Comparison of ENCODE assay signal across 17 mouse cellular contexts in genomic region chr5:144098640-144098929, GRCm38 (mm10). TPM values are rescaled to one million over a fixed set of nuclear protein-coding genes. Genes with fewer than 3 reads are reported as not detected.
DNase-seq lines count a peak whose midpoint lies in the region; ATAC-seq and TF ChIP-seq lines count a peak whose summit lies in the region.
"Had no signal": no experiment of that assay in that cellular context is flagged by ENCODE, and none has a peak within 500 bp of the region (broad histone marks: within the 10 kb centered on the region; RNA-seq: fewer than 3 reads in every experiment).

No protein-coding gene starts in this region.

- ATAC-seq in forebrain, embryonic 13.5 days = no peak
- ATAC-seq in forebrain, embryonic 15.5 days (replicated peaks) = no peak
- peak; percentile 42 for ATAC-seq in intestine, embryonic 15.5 days

- WGBS in forebrain, embryonic 13.5 days = 40% methylated on average over 8 of the region's 8 CpGs
- WGBS in forebrain, embryonic 15.5 days = 34% methylated on average over 8 of the region's 8 CpGs
- WGBS in intestine, embryonic 15.5 days = 26% methylated on average over 8 of the region's 8 CpGs

- intact Hi-C loops in left cerebral cortex, postnatal 25 days (cut with DNase I) = no loop called here

- no peak overlapping the region for H3K4me2 ChIP-seq in forebrain, embryonic 13.5 days
- H3K4me2 ChIP-seq in forebrain, embryonic 15.5 days (replicated peaks) = no peak overlapping the region
- peak overlapping the region; percentile 42 for H3K4me2 ChIP-seq in intestine, embryonic 15.5 days (replicated peaks)
- H3K4me2 ChIP-seq: embryonic facial prominence, embryonic 15.5 days; hindbrain, embryonic 13.5 days; limb, embryonic 15.5 days; midbrain, embryonic 11.5 days had no signal

- 0 out of 2 replicates have a peak overlapping the region, but pooled peaks have one; percentile 16 for H3K9ac ChIP-seq in forebrain, embryonic 13.5 days
- H3K9ac ChIP-seq in forebrain, embryonic 15.5 days (replicated peaks) = no peak overlapping the region
- H3K9ac ChIP-seq in ES-Bruce4 (ENCODE audit: low read depth, poor library complexity, severe bottlenecking) = no peak overlapping the region
- H3K9ac ChIP-seq in intestine, embryonic 15.5 days = no peak overlapping the region
- H3K9ac ChIP-seq: embryonic facial prominence, embryonic 15.5 days; hindbrain, embryonic 13.5 days; limb, embryonic 15.5 days had no signal

- no peak overlapping the region for H3K27ac ChIP-seq in forebrain, embryonic 13.5 days
- H3K27ac ChIP-seq in forebrain, embryonic 15.5 days (replicated peaks) = no peak overlapping the region
- H3K27ac ChIP-seq in ES-Bruce4 (ENCODE audit: insufficient read depth, low read length) = peak overlapping the region; percentile 64
- peak overlapping the region; percentile 64 for H3K27ac ChIP-seq in intestine, embryonic 15.5 days
- H3K27ac ChIP-seq: embryonic facial prominence, embryonic 15.5 days; forebrain, embryonic 10.5 days; hindbrain, embryonic 13.5 days; limb, embryonic 15.5 days had no signal

- H3K4me3 ChIP-seq in forebrain, embryonic 13.5 days = no peak overlapping the region
- H3K4me3 ChIP-seq in forebrain, embryonic 15.5 days = no peak overlapping the region
- peak overlapping the region; percentile 4 for H3K4me3 ChIP-seq in ES-Bruce4 (ENCODE audit: low read depth, low read length)
- no peak overlapping the region for H3K4me3 ChIP-seq in intestine, embryonic 15.5 days (replicated peaks)
- H3K4me3 ChIP-seq: embryonic facial prominence, embryonic 15.5 days; forebrain, embryonic 10.5 days; hindbrain, embryonic 13.5 days; limb, embryonic 15.5 days had no signal

- peaks cover 11% of the 10 kb centered on the region; the same call in 1 of the 2 replicates for H3K27me3 ChIP-seq in forebrain, embryonic 13.5 days
- peaks cover 8% of the 10 kb centered on the region; the same call in 1 of the 2 replicates for H3K27me3 ChIP-seq in forebrain, embryonic 15.5 days
- H3K27me3 ChIP-seq in ES-Bruce4 (ENCODE audit: control insufficient read depth, insufficient read depth, low read length, poor library complexity, severe bottlenecking) = no peaks in the 10 kb centered on the region
- H3K27me3 ChIP-seq in intestine, embryonic 15.5 days (replicated peaks) = no peaks in the 10 kb centered on the region

- no peak for TF ChIP-seq POLR2A in ES-Bruce4 (IDR thresholded peaks at IDR 0.05; ENCODE audit: insufficient read depth, low read length)

- no peaks in the 10 kb centered on the region for H3K36me3 ChIP-seq in forebrain, embryonic 13.5 days (ENCODE audit: poor library complexity, severe bottlenecking)
- no peaks in the 10 kb centered on the region for H3K36me3 ChIP-seq in forebrain, embryonic 15.5 days
- H3K36me3 ChIP-seq in ES-Bruce4 (ENCODE audit: control insufficient read depth, insufficient read depth, low read length, poor library complexity, severe bottlenecking) = no peaks in the 10 kb centered on the region
- no peaks in the 10 kb centered on the region for H3K36me3 ChIP-seq in intestine, embryonic 15.5 days
- H3K36me3 ChIP-seq: embryonic facial prominence, embryonic 15.5 days; hindbrain, embryonic 13.5 days; limb, embryonic 15.5 days had no signal

- H3K9me3 ChIP-seq in forebrain, embryonic 13.5 days (replicated peaks) = no peaks in the 10 kb centered on the region
- no peaks in the 10 kb centered on the region for H3K9me3 ChIP-seq in forebrain, embryonic 15.5 days
- H3K9me3 ChIP-seq in ES-Bruce4 (replicated peaks; ENCODE audit: control insufficient read depth, insufficient read depth, low read length, poor library complexity, severe bottlenecking) = no peaks in the 10 kb centered on the region
- H3K9me3 ChIP-seq in intestine, embryonic 15.5 days = no peaks in the 10 kb centered on the region
- H3K9me3 ChIP-seq: embryonic facial prominence, embryonic 15.5 days; forebrain, embryonic 10.5 days; hindbrain, embryonic 13.5 days; limb, embryonic 15.5 days had no signal

- no peak for TF ChIP-seq CTCF in ES-Bruce4 (IDR thresholded peaks at IDR 0.05; ENCODE audit: low read depth, low read length)

- peak; percentile 53 to 62 for DNase-seq in kidney, postnatal 36 days
- DNase-seq in right cerebral cortex, postnatal 14 days = no peak
- DNase-seq in adrenal gland, adult 2 months = no peak
- DNase-seq in left cerebral cortex, postnatal 25 days (ENCODE audit: low spot score in 2 of 2) = no peak
- DNase-seq: cerebellum, adult 8-10 months; gastrocnemius, postnatal 14 days; lung, postnatal 4 days; right cerebral cortex, postnatal 25 days had no signal

- no peak for TF ChIP-seq EP300 in ES-Bruce4 (IDR thresholded peaks at IDR 0.05; ENCODE audit: insufficient read depth, low read depth, low read length)

- peaks cover 25% of the 10 kb centered on the region for H3K4me1 ChIP-seq in forebrain, embryonic 13.5 days
- peaks cover 16% of the 10 kb centered on the region for H3K4me1 ChIP-seq in forebrain, embryonic 15.5 days
- peaks cover 8% of the 10 kb centered on the region for H3K4me1 ChIP-seq in ES-Bruce4 (ENCODE audit: control insufficient read depth, insufficient read depth, low read length)
- H3K4me1 ChIP-seq in intestine, embryonic 15.5 days (replicated peaks) = 0 out of 2 replicates have a peak, but pooled peaks cover 8% of the 10 kb centered on the region
- H3K4me1 ChIP-seq: limb, embryonic 15.5 days had no signal

RNA-seq across cellular contexts. Expression of gene Lmtk2, which starts 1.7 kb away (rescaled TPM):
- polyA plus RNA-seq in forebrain, embryonic 13.5 days (2015; fragmentation: Nextera tagmentation; extraction: Ambion mirVana) = 6.3 and 6.9 TPM in 2 replicates
- 8.4 and 9.1 TPM in 2 replicates for polyA plus RNA-seq in forebrain, embryonic 15.5 days (2015; fragmentation: Nextera tagmentation; extraction: Ambion mirVana)
- polyA plus RNA-seq in ES-Bruce4 (2011; ENCODE audit: insufficient read depth, insufficient read length, low read depth, missing spikeins) = 46.2 and 47.1 TPM in 2 replicates
- 5.6 and 6.7 TPM in 2 replicates for polyA plus RNA-seq in intestine, embryonic 15.5 days (2015; fragmentation: Nextera tagmentation; extraction: Ambion mirVana)
- 10 to 100 TPM; 32.1 to 36.1 TPM for total RNA-seq in adrenal gland, adult 2 months (2021)
- 14.4 and 14.6 TPM in 2 replicates for polyA plus RNA-seq in adrenal gland, adult 2 months (2012; rRNA removed)
- 100 to 1,000 TPM; 163 to 171 TPM for total RNA-seq in left cerebral cortex, postnatal 25 days (2021)

Comparison
In these comparisons a context has a peak if more than half of its experiments do, and no peak if none do; other contexts are left out.
1. H3K27ac ChIP-seq: peak in ES-Bruce4 (single experiment) and intestine, embryonic 15.5 days (single experiment); none in forebrain, embryonic 13.5 days (single experiment) and forebrain, embryonic 15.5 days (single experiment).
2. DNase-seq: peak in kidney, postnatal 36 days (2 of 2); none in right cerebral cortex, postnatal 14 days (single experiment), adrenal gland, adult 2 months (single experiment) and left cerebral cortex, postnatal 25 days (0 of 2).